Mouse (Mus musculus): ENCODE data around the gene Rgl3. TPM values are rescaled to one million over a fixed set of nuclear protein-coding genes. Genes with fewer than 3 reads are reported as not detected.

The Rgl3 gene
- total RNA-seq, 2 experiments from 2014 or later, result 0.71 to 0.97 TPM

DNA sequence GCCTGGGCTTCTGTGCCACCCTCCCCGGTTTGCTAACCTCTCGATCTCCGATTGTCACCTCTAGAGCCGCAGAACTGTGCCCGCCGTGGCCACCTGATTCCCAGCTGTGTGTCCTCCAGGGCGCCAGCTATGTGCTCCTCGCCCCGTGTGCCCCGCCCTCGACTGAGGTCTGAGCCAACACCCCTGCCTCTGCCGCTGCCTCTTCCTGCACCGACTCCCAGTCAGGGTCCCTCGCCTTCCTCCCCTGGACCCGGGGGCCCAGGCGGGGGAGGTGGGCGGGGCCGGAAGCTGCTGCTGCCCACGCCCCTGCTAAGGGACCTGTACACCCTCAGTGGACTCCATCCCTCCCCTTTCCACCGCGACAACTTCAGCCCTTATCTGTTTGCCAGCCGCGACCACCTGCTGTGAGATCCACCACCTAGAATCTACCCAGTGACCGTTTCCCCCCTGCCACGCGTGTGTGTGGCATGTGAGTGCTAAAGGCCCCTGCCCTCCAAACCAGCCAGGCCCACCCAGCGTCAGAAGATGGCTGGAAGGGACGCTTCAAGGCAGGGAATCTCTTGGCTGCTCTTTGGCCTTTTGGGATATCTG lies 41.6 kb downstream of the Rgl3 start:
- no peak for DNase-seq

DNA sequence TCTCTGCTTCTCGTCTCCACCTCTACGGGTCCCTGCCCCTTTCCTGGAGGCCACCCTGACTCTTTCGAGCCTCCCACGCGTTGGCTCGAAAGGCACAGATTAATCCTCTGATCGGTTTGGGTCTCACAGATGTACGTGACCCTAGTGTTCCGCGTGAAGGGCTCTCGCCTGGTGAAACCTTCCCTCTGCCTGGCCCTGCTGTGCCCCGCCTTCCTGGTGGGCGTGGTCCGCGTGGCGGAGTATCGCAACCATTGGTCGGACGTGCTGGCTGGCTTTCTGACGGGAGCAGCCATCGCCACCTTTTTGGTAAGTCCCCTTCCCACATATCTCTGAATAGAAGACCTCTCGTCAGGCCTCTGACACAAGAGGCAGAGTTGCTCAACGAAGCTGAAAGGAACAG lies 45.0 kb downstream of the Rgl3 start:
- no peak for DNase-seq

DNA sequence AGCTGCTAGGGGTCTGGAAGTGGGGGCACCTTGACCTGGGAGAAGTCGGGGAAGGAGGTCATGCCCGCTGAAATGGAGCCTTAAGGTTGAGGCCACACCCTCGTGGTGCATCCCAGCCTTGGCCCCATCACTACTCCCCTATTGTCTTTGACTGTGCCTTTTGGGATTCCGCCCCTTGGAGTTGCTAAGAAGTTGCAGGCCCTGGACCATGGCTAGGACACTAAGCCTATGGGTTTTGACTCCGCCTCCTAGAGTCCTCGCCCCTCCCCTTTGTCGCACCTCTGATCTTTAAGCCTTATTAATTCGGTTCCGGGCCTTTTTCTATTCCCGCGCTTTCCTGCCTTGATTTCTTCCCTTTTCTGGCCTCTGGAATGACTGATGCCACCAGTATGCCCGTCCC lies 45.6 kb downstream of the Rgl3 start:
- no peak for DNase-seq

DNA sequence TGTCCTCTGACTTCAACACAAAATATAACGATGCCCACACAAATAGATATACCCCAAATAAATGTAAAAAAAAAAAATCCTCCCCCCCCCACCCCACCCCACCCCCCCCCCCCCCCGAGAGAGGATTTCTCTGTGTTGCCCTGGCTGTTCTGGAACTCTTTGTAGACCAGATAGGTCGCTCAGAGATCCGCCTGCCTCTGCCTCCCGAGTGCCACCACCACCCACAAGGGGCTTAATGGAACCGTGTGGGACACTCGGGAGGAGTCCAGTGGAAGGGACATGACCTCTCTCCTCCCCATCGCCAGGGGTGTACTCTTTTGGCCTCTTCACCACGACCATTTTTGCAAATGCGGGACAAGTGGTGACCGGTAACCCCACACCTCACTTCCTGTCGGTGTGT lies 46.2 kb downstream of the Rgl3 start:
- no peak for DNase-seq

DNA sequence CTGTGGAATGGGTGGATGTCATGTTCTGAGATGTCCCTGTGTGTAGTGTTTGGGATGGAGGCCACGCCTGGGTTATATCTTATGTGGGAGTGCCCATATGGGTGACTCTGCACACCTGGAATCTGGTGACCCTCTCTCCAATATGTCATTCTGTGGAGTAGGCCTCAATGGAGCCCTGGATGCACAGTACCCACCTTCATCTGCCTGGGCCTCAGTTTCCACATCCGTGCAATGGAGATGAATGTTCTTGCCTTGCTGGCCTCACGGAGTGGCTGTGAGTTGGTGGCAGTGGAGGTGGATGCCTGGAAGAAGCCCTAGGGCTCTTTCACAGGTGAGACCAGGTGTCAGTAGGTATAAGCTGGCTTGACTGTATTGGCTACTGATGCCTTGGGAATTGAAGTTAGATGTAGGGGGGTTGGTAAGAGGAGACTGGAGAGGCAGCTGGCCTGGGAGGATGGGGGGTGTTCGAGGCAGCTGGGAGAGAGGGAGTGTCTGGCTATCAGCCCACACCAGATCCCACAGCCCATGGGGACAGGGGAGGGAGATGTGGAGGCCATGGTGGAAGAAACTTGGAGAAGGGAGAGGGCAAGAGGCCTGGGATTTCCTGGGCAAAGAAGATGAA lies 50.9 kb downstream of the Rgl3 start:
- no peak for DNase-seq

DNA sequence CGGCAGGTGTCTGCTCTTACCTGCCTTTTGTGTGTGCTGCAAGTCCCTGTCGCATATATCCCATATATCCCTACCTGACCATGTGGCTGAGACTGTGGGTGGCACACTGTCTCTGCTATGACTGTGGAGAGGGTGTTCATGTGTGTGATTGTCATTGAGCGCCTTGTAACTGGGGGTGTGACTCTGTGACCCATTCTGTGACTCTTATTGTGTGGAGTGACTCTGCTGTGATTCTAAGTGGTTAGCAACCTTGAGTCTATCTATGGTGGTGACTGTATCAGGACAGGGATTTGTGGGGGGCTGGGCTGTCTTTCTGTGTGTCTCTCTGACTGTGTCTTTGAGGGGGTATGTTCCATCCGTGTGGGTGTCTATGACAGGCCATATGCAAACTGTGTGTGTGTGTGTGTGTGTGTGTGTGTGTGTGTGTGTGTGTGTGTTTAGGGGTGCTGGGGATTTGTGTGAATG lies 51.5 kb downstream of the Rgl3 start:
- no peak for DNase-seq

DNA sequence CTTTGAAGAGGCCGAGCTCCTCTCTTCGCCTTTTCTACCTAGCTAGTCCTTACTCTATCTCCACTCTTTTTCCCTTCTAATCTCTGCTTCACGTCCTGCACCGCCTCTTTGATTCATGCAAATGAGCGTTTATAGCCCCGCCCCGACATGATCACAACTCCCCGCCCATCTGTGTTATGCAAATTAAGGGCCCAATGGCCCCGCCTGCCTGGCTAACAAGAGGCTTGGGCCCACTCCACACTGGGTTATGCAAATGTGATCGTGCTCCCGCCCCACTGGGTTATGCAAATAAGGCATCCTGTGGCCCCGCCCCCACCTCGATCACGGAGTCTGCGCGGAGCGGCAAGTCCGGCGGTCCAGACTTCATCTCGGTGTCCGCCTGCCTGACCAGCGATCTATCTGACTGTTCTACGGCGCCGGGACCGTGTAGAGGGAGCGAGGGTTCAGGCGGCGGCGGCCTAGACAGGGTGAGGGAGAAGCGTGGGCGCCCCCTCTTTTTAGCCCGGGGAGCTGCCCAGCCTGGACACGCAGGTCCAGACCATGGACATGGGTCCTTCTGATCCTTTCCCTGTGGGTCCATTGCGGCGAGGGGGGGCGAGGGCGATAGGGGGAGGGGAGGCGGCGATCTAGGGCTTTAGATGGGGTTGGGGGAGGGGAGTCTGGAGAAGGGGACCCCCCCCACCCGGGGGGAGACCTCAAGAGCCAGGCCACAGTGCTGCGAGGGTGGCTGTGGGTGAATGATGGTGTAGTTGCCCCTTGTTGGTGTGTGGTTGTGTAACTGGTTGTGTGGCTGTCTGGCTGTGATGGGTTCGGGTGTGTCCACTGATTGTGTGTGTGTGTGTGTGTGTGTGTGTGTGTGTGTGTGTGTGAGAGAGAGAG lies 52.3 kb downstream of the Rgl3 start, which contains the start of gene Plppr2:
Gene Plppr2 (plus strand): TSS at position 342 of the 879 bp plus-strand sequence.
- DNase-seq, result peak; percentile 96

DNA sequence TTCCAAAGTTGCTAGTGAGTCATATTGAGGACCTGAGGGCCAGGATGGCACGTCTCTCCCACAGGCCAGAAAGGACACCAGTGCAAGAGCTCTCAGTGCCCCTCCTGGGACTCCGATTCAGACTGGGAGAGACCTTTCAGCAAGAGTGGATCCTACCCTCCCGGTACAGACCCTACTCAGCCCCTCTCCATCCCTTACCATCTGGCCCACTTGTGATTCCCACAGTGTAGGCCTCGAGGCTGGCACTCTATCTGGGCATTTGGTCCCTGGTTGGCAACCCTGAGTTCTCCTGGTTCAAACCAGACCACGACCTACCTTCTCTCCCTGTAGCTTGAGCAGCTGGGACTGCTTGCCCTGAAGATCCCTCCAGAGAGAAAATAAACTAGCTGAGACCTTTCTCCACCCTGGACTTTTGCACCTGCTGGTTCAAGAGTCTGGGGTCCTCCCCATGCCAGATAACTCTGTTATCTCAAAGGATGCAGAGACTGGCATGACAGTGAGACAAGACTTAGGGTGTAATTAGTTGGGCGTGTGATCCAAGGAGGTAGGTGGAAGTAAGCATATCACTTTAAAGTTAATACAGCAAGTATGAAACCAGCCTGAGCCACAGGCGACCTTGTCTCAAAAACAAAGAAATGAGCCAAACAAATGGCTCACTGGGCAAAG lies 53.6 kb downstream of the Rgl3 start:
- no peak for DNase-seq

DNA sequence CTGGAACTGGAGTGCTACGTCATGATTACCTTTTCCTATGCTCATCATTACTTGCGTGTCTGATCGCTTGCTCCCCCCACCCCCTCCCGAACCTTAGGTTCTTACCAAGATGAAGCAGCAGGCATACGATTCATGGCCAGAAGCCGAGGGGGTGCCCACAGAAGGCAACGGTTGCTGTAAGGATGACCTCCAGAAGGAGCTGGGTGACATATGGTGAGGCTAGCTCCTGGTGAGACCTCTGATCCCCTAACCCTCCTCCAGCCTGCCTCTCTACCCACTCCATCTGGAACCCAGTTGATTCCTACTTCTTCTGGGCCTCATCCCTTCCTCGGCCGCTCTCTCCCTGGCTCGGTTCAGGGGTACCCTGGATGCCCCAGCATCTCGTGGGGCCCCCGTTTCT lies 55.2 kb downstream of the Rgl3 start:
- no peak for DNase-seq

DNA sequence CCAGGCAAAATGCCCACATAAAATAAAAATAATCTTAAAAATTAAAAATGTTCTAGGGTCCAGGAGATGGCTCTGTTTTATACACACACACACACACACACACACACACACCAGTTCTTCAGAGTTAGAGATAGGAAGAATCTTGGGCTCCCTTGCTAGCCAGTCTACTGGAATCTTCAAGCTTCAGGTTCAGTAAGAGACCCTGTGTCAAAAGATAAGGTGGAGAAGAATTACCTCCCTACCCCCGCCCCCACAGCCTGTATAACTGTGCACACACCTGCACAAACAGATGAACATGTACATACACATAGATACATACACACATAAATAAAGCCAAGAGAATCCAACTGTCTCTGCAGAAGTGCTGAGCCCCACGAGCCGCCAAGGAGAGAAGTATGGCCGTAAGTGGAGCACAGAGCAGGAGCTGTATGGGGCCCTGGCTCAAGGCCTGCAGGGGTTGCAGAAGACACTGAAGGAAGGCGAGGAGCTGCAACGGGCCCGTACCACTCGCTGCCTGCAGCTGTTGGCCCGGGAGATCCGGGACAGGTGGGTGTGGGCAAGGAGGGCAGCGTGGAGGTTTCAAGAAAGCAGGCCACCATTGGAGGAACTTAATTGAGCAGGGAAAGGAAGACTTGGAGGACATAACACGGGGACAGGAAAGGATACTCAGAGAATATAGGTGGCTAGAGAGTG lies 56.7 kb downstream of the Rgl3 start:
- DNase-seq, result no peak

DNA sequence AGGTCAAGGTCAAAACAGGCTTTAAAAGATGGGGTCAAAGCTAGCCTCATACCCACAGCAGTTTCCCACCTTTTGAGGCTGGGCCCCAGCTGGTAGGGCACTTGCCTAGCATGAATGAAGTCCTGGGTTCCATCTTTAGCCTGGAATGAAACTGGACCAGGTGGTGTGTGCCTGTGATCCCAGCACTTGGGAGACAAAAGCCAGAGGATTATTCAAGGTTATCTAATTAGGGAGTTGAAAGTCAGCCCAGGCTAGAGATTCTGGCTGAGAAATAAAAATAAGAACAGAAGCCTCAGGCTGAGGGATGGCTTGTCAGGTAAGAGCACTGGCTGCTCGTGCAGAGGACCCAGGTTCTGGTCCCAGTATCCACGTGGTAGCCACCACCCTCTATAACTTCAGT lies 57.2 kb downstream of the Rgl3 start:
- DNase-seq, result no peak

DNA sequence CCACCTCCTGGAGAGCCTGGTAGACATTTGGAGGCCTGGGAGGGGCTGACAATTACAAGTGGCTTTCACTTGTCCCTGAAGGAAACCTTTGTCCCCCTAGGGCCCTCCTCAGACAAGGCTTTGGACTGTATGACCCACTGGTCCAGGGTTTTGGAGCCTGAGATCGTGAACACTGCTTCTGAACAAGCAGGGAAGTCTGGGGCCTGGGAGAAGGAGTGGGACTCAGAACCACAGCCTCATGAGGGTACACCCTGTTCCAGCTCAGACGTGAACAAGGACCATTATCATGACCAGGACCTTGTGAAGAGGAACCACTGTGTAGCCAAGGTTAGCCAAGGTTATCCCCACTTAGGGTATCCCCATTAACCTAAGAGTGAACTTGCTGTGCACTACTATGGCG lies 60.0 kb downstream of the Rgl3 start:
- no peak for DNase-seq

DNA sequence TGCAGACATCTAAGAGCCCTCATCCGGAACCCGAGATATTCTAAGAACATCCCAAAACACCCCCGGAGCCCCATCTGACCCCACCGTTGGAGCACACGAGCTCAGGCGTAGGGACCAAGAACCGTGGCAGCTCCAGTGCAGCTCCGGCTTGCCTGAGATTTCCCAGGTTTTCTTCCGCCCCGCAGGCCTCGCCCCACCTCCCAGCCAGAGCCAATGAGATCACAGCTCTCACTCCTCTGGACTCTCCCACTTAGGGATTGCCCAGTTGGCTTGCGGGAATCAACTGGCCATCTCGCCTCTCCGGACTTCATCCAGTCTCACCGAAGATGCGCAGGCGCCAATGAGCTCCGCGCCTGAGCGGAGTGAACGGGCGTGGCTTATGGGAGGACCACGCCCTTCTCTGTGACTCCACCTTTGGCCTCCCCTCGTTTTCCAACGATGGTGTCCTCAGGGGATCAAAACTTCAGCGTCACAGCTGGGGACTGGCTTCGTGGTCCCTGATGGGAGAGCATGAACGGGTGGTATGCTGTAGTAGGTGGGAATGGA lies 62.0 kb downstream of the Rgl3 start, which contains the start of the genes Ccdc159 and Tmem205:
Gene Ccdc159 (plus strand): TSS at position 264 of the 546 bp plus-strand sequence.
Gene Tmem205 (minus strand): TSS at position 349 of the 546 bp plus-strand sequence.
- peak; percentile 92 for DNase-seq

DNA sequence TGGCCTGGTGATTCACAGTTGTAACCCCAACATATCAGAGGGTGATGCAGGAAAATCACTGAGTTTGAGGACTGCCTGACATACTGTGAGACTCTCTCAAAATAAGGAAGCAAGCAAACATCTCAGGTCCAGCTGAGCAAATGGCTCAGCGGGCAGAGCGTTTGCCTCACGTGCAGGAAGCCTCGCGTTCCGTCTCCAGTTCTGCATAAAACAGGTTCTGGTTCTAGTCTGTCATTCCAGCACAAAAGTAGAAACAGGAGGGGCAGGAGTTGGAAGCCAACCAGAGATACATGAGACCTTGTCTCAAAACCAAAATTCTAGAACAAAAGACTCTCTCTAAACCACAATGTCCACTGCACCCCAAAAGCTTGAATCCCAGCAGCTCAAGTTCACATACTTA lies 62.5 kb downstream of the Rgl3 start:
- no peak for DNase-seq

DNA sequence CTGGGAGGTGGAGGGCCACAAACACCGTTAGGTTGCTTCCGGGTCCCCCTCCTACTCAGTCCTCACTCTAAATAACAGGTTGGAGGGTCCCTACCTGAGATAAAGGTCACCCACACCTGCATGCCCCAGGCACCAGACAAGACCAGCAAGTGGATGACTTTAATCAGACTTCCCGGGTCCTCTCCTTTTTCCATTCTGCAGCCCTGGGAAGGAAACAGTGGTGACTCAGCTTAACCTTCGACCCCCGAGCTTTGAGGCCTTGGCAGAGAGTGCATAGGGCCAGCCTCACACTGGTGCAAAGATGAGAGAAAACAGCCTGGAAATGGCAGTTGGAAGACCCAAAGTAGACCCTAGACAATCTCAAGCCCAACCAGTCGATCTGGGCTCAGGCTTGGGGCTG lies 63.1 kb downstream of the Rgl3 start:
- DNase-seq, result no peak

DNA sequence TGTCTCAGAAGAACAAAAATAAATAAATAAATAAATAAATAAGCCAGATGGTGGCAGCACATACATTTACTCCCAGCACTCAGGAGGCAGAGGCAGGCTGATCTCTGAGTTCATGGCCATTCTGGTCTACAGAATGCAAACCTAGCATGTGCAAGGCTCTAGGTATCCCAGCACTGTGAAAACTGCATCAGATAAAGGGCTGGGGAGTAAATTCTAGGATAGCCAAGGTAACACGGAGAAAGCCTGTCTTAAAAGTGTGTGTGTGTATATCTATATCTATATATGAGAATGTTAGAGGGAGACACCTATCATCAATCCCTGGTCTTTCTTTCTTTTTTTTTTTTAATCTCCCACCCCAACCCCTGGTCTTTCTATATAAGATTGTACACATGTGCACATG lies 63.7 kb downstream of the Rgl3 start:
- DNase-seq, result no peak

DNA sequence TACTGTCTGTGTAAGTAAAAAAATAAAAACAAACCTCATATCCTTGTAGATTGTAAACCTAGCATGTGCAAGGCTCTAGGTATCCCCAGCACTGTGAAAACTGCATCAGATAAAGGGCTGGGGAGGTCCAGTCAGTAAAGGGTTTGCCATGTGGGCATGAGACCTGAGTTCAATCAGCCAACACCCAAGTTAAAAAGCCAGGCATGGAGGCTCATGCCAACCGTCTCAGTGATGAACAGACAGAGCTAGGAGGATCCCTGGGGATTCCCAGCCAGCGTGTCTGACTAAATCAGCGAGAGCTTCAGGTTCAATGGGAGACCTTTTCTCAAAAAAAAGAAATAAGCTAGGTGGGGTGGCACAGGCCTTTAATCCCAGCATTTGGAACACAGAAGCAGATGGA lies 64.2 kb downstream of the Rgl3 start:
- DNase-seq, result no peak

DNA sequence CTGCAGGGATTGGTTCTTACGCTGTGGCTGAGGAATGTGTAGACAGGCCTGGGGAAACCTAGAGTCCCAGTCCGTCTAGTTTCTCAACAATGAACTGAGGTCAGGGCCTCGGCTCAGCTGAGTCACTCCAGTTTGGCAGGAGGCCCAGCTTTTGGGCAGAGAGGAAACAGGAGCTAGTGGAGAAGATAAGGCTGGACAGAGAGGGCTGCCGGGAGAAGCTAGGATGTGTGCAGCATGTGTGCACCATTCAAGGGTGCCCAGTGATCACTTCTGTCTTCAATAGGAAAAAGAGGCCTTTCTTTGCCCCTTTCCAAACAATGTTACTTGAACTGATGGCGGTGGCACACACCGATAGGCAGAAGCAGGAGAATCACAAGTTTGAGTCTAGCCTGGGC lies 65.2 kb downstream of the Rgl3 start:
- DNase-seq, result peak; percentile 95

DNA sequence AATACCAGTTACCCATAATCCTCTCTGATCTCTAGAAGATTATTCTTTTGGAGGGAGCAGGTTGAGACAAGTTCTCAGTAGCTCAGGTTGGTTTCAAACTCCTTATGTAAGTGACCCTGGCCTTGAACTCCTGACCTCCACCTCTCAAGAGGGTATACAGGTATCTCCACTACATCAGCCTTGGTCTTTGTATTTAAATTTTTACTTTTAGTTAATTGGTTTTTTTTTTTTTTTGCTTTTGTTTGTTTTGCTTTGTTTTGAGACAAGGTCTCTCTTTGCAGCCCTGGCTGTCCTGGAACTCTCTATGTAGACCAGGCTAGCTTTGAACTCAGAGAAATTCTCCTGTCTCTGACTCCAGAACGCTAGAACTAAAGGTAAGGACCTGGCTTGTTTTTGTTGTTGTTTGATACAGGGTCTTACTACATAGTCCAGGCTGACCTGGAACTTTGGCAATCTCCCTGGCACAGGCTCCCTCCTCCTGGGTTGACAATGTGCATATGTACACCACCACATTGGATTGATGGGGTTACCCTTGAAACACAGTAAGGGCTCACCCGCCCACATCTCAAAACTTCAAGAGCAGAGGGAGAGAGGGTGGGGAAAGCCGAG lies 65.7 kb downstream of the Rgl3 start:
- no peak for DNase-seq

DNA sequence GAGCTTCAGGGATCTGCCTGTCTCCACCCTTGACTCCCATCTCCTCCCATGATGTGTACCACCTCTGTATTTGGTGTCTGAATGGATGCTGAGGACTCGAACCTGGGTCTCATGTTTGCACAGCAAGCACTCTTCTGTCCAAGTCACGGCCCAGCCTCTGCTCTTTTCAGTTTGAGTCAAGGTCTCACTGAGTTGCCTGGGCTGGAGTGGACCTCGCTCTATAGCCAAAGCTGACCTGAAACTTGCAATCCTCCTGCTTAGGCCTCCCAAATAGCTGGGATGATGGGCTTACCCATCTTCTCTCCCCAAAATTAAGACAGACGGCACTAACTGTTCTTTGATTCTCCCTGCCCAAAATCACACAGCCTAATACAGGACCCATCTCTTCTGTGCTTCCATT lies 66.2 kb downstream of the Rgl3 start:
- DNase-seq, result no peak

Data from heart, postnatal 4 days (tissue).